Mouse (Mus musculus) hindbrain, embryonic 12.5 days (tissue): ENCODE data around the gene Hdac4. TPM values are rescaled to one million over a fixed set of nuclear protein-coding genes. Genes with fewer than 3 reads are reported as not detected.

Experiments
- ATAC-seq: fragments of 200-750 bp; cut with Nextera tagmentation; 2 replicates; pipeline ENCODE4 v1.8.0; 2017; ENCODE audit warnings: moderate TSS enrichment; ENCODE audit not compliant: low FRiP score
- H3K27ac ChIP-seq: fragments of 300-500 bp; sonication (generic); 2 replicates; pipeline ENCODE4 v1.5.1; 2016; ENCODE audit warnings: mild to moderate bottlenecking
- H3K27me3 ChIP-seq: fragments of 300-500 bp; sonication (generic); 2 replicates; pipeline ENCODE4 v1.6.1; 2016; ENCODE audit warnings: mild to moderate bottlenecking
- H3K36me3 ChIP-seq: fragments of 300-500 bp; sonication (generic); 2 replicates; pipeline ENCODE4 v1.6.1; 2016; ENCODE audit warnings: mild to moderate bottlenecking
- H3K4me1 ChIP-seq: fragments of 300-500 bp; sonication (generic); 2 replicates; pipeline ENCODE4 v1.6.1; 2016
- H3K4me2 ChIP-seq: fragments of 300-500 bp; sonication (generic); replicated peaks from 2 replicates; pipeline ENCODE4 v1.6.1; 2016; ENCODE audit warnings: mild to moderate bottlenecking
- H3K4me3 ChIP-seq: fragments of 300-500 bp; sonication (generic); 2 replicates; pipeline ENCODE4 v1.5.1; 2016; ENCODE audit warnings: mild to moderate bottlenecking
- H3K9ac ChIP-seq: fragments of 300-500 bp; sonication (generic); 2 replicates; pipeline ENCODE4 v1.6.1; 2016; ENCODE audit warnings: mild to moderate bottlenecking, moderate library complexity
- H3K9me3 ChIP-seq: fragments of 300-500 bp; sonication (generic); replicated peaks from 2 replicates; pipeline ENCODE4 v1.6.1; 2016; ENCODE audit warnings: mild to moderate bottlenecking
- WGBS: fragments of 180-500 bp; shearing (Covaris S2); methylation state at CpG from one replicate; pipeline ENCODE4 v1.1.7; 2016; 5-methylcytosine and 5-hydroxymethylcytosine counted together
- polyA plus RNA-seq: library from polyadenylated mRNA; unstranded; fragments of >200 nt; fragmentation: Nextera tagmentation; extraction: Ambion mirVana; gene quantifications from 2 replicates; pipeline ENCODE4 v1.2.1, GENCODE M21; 2016

Hdac4 gene
- polyA plus RNA-seq, 1 experiment from 2014 or later, result 25.5 TPM

DNA sequence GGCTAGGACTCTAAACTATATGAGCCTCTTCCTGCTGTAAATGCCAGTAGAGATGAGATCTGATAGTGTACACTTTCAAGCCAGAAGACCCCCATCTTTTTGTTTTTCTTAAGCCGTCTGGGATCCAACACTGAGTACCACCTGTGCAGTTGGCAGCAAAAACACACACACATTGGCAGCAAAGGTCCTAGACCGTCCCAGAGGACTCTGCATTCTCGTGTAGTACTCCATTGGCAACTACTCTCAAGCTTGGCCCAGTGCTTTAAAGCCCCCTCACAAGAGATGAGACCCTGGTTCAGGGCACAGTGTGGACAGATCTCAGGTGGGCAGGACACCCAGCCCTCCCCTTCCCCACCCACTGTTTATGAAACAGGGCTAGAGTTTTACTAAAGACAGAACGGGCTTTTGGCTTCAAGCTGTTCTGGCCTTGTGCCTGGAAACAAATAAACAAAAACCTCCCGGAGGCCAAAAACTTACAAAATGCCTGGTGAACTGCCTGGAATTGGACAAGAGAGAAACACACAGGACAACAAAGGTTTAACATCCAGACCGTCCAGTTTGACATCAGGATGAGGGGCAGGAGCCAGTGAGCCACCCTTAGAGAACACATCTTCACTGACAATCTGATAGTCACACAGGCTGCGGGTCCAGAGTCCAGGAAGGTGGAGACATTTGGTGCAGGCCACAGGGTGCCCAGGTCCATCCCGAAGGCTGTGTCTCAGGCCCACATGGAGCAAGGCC, 292.1 kb downstream of the Hdac4 start:
- 77% methylated on average over 8 of the region's 8 CpGs for WGBS
- H3K9ac ChIP-seq, result no peak overlapping the region
- H3K4me2 ChIP-seq, result no peak overlapping the region
- no peaks in the 10 kb centered on the region for H3K27me3 ChIP-seq
- H3K27ac ChIP-seq, result no peak overlapping the region
- H3K9me3 ChIP-seq, result no peaks in the 10 kb centered on the region
- no peak overlapping the region for H3K4me3 ChIP-seq
- no peaks in the 10 kb centered on the region for H3K4me1 ChIP-seq
- no peak for ATAC-seq
- no peaks in the 10 kb centered on the region for H3K36me3 ChIP-seq

DNA sequence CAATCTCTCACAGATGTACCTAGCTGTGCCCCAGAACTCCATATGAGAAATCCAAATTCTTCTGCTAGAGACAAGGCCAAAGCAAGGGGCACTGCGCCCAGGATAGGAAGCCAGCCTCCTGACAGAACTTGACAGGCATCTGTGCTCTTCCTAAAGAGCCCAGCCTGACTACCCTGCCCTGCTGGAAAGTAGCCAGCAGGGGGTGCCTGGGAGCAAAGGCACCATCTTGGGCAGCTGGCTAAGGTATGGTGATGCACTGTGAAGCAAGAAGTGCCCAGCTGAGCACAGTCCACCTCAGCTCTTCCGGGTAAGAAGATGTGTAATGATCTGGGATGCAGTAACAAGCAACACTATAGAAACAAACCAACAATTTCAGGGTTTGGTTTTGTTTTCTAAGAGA, 298.4 kb downstream of the Hdac4 start:
- WGBS, result 92% methylated on average over 2 of the region's 2 CpGs
- Histone ChIP-seq H3K4me1 (no peaks in the 10 kb centered on the region), H3K9me3 (no peaks in the 10 kb centered on the region), H3K27me3 (no peaks in the 10 kb centered on the region), H3K4me3 (no peak overlapping the region), H3K27ac (no peak overlapping the region), H3K9ac (no peak overlapping the region), H3K4me2 (no peak overlapping the region), H3K36me3 (no peaks in the 10 kb centered on the region)
- ATAC-seq, result no peak

DNA sequence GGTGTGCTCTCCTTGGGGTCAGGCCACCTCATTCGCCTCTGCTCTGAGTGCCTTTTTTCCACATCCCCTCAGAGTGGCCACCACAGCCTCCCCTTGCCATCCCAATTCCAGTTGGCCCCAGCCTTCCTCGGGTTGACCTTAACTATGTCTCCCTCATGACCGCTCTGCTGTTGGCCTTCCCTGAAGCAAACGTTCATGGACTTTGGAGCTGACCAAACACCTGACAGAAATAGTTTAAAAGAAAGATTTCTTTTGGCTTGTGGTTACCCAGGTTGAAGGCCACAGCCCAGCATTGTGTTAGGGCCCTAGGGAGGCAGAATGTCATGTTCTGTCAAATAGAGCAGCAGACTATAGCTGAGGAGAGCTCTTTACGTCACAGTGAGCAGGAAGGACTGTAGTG, 301.2 kb downstream of the Hdac4 start:
- no peak for ATAC-seq
- no peaks in the 10 kb centered on the region for H3K4me1 ChIP-seq
- no peak overlapping the region for H3K27ac ChIP-seq
- no peak overlapping the region for H3K9ac ChIP-seq
- no peaks in the 10 kb centered on the region for H3K9me3 ChIP-seq
- H3K27me3 ChIP-seq, result no peaks in the 10 kb centered on the region
- no peaks in the 10 kb centered on the region for H3K36me3 ChIP-seq
- H3K4me3 ChIP-seq, result no peak overlapping the region
- WGBS, result 86% methylated on average over 5 of the region's 5 CpGs
- no peak overlapping the region for H3K4me2 ChIP-seq

DNA sequence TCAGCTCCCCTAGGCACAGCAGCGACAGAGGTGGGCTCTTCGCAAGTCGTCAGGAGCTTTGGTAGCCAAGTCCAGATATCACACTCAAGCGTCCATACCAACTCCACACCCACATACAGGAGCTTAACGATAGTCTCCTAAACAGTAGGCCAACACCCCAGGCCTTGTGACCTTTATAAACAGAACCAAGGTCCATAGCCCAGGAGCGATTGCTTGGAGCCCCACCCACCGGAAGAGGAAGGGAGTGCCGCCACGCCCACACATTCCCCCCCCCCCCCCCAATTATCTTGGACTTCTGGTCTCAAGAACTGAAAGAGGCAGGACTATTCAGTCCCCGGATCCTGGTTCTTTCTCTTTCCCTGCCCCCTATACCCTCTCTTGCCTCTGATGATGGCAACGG, 301.9 kb downstream of the Hdac4 start:
- Histone ChIP-seq H3K9me3 (no peaks in the 10 kb centered on the region), H3K9ac (no peak overlapping the region), H3K27me3 (no peaks in the 10 kb centered on the region), H3K4me1 (no peaks in the 10 kb centered on the region), H3K4me3 (no peak overlapping the region), H3K36me3 (no peaks in the 10 kb centered on the region), H3K27ac (no peak overlapping the region), H3K4me2 (no peak overlapping the region)
- 95% methylated on average over 10 of the region's 11 CpGs for WGBS
- no peak for ATAC-seq

DNA sequence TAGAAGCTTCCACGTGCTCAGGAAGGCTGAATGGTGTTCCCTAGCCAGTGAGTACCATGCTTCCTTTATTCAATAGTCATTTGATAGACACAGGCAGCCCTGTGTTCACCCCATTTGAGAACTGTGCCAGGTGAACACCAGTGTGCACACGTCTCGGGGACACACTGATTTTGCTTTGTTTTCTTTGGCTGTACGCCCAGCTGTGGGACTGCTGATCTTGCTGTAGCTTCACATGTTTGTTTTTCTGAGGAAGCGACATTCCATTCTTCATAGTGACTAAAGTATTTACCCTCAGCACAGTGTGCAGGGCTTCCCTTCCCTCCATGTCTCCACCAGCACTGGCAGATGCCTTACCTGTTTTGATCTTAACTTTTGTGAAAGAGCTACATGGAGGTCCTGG, 312.4 kb downstream of the Hdac4 start:
- Histone ChIP-seq H3K4me3 (no peak overlapping the region), H3K4me1 (peaks cover 4% of the 10 kb centered on the region), H3K27ac (no peak overlapping the region), H3K9me3 (no peaks in the 10 kb centered on the region), H3K27me3 (no peaks in the 10 kb centered on the region), H3K36me3 (no peaks in the 10 kb centered on the region), H3K4me2 (no peak overlapping the region), H3K9ac (no peak overlapping the region)
- no peak for ATAC-seq
- WGBS, result 61% methylated on average over 5 of the region's 5 CpGs

DNA sequence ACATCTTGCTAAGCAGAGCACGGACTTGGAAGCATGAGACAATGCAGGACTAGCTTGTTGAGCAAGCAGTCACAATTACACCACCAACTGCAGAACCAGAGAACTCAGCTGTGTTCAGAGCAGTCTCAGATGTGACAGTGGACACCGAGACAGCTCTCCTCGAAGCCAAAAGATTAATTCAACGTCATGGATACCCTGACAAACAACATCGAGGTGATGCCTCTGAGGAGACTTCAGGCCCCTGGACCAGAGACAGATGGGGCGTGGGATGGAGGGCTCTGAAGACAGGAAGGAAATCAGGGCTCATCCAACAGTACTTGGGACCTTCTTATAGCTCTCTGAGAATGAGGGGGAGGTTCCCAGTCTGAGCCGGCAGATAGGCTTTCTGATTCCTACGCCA, 314.6 kb downstream of the Hdac4 start:
- ATAC-seq, result no peak
- peaks cover 4% of the 10 kb centered on the region for H3K4me1 ChIP-seq
- 80% methylated on average over 8 of the region's 8 CpGs for WGBS
- H3K4me3 ChIP-seq, result no peak overlapping the region
- no peaks in the 10 kb centered on the region for H3K9me3 ChIP-seq
- no peak overlapping the region for H3K4me2 ChIP-seq
- H3K27me3 ChIP-seq, result no peaks in the 10 kb centered on the region
- H3K9ac ChIP-seq, result no peak overlapping the region
- H3K36me3 ChIP-seq, result no peaks in the 10 kb centered on the region
- no peak overlapping the region for H3K27ac ChIP-seq

DNA sequence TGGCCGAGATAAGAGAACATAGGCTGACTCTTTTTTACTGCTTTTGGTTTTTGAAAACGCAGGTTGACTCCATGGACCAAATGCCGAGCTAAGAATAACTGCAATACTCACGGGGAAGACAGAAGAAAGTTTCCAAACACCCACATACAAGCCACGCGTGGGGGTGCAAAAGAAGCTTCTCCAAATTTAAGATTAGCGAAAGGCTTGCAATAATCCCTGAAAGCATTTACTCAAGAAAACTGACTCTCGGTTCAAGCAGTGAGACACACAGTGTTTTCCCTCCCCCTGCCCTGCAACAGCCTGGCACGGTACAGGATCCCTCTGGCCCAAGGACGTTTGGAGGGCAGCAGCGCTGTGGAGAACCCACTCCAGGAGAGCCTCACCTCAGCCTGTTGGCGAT, 315.3 kb downstream of the Hdac4 start:
- Histone ChIP-seq H3K27ac (no peak overlapping the region), H3K4me2 (no peak overlapping the region), H3K36me3 (no peaks in the 10 kb centered on the region), H3K9ac (no peak overlapping the region), H3K9me3 (no peaks in the 10 kb centered on the region), H3K27me3 (no peaks in the 10 kb centered on the region), H3K4me1 (peaks cover 4% of the 10 kb centered on the region), H3K4me3 (no peak overlapping the region)
- 91% methylated on average over 12 of the region's 12 CpGs for WGBS
- no peak for ATAC-seq
